Mouse (Mus musculus) intestine, postnatal 0 days (tissue): ENCODE data around the gene Dnttip1. TPM values are rescaled to one million over a fixed set of nuclear protein-coding genes. Genes with fewer than 3 reads are reported as not detected.

Experiments used
- ATAC-seq: fragments of 200-750 bp; cut with Nextera tagmentation; 2 replicates; pipeline ENCODE4 v1.8.0; 2017; ENCODE audit warnings: mild to moderate bottlenecking, moderate TSS enrichment, moderate library complexity
- H3K27ac ChIP-seq: fragments of 300-500 bp; sonication (generic); 2 replicates; pipeline ENCODE4 v1.5.1; 2014; ENCODE audit warnings: mild to moderate bottlenecking, low read depth, low read length, moderate library complexity
- H3K27me3 ChIP-seq: fragments of 300-500 bp; sonication (generic); replicated peaks from 2 replicates; pipeline ENCODE4 v1.6.1; 2014; ENCODE audit warnings: low read length, mixed read lengths; ENCODE audit not compliant: control insufficient read depth, insufficient read depth
- H3K36me3 ChIP-seq: fragments of 300-500 bp; sonication (generic); 2 replicates; pipeline ENCODE4 v1.6.1; 2014; ENCODE audit warnings: mild to moderate bottlenecking, moderate library complexity; ENCODE audit not compliant: control insufficient read depth, insufficient read depth
- H3K4me1 ChIP-seq: fragments of 300-500 bp; sonication (generic); replicated peaks from 2 replicates; pipeline ENCODE4 v1.6.1; 2014; ENCODE audit warnings: antibody characterized with exemption, low read length, mixed read lengths; ENCODE audit not compliant: control insufficient read depth, insufficient read depth
- H3K4me2 ChIP-seq: fragments of 300-500 bp; sonication (generic); replicated peaks from 2 replicates; pipeline ENCODE4 v1.6.1; 2014; ENCODE audit warnings: low read depth, mild to moderate bottlenecking, moderate library complexity
- H3K4me3 ChIP-seq: fragments of 300-500 bp; sonication (generic); 2 replicates; pipeline ENCODE4 v1.5.1; 2014; ENCODE audit warnings: low read depth, low read length
- H3K9ac ChIP-seq: fragments of 300-500 bp; sonication (generic); 2 replicates; pipeline ENCODE4 v1.6.1; 2014; ENCODE audit warnings: mild to moderate bottlenecking, low read depth, low read length
- H3K9me3 ChIP-seq: fragments of 300-500 bp; sonication (generic); 2 replicates; pipeline ENCODE4 v1.6.1; 2016; ENCODE audit warnings: mixed run types; ENCODE audit not compliant: control insufficient read depth
- CTCF ChIP-seq: sonication (generic); IDR thresholded peaks from 2 replicates; pipeline ENCODE4 v1.5.1; 2016; ENCODE audit warnings: low read depth, mild to moderate bottlenecking, control low read depth, antibody characterized with exemption, moderate library complexity
- WGBS: fragments of 180-500 bp; shearing (Covaris S2); extraction: QIAGEN DNeasy Blood & Tissue Kit; methylation state at CpG from one replicate; pipeline ENCODE4 v1.1.7; 2014; 5-methylcytosine and 5-hydroxymethylcytosine counted together
- polyA plus RNA-seq: library from polyadenylated mRNA; unstranded; fragments of >200 nt; fragmentation: Nextera tagmentation; extraction: Ambion mirVana; gene quantifications from 2 replicates; pipeline ENCODE4 v1.2.1, GENCODE M21; 2015

The Dnttip1 gene
- polyA plus RNA-seq, 1 experiment from 2014 or later: 43.3 TPM

DNA sequence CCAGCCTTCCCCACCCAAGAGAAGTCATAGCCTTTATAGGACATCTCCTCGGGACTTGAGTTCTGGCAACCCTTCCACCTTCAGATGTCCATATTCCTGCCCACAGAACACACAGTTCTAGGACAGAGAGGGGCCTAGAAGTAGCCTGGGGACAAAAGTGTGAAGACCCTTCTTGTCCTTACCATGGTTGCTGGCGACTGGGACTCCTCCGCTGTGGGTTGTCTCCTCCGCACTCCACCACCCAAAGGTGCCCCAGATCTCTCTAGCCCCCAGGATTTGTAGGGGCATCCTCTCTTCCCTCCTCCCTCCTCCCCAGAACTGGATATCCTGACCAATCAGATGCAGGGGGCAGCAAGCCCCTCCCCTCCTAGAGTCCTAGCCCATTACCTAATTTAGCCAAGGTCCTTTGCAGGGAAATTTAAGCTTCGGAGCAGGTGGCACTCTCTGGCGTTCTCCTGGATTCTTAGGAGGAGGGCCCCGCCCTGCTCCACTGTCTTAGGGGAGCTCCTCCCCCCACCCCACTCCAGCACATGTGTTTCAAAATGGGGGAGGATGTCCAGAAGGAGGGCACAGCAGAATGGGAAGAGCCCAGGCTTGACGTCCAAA lies 33.8 kb downstream of the Dnttip1 start, which contains the start of gene Tnnc2:
TSS of gene Tnnc2 (minus strand) at position 487 of the 606 bp plus-strand sequence.
- Histone ChIP-seq H3K9ac (no peak within 1 kb of the TSS), H3K9me3 (no peaks in the 10 kb centered on the region), H3K27ac (no peak within 1 kb of the TSS), H3K27me3 (no peaks in the 10 kb centered on the region), H3K4me1 (0 out of 2 replicates have a peak, but pooled peaks cover 3% of the 10 kb centered on the region), H3K4me2 (no peak within 1 kb of the TSS), H3K36me3 (no peaks in the 10 kb centered on the region), H3K4me3 (no peak within 1 kb of the TSS)
- ATAC-seq: no peak
- WGBS: 69% methylated on average over 8 of the region's 8 CpGs
- TF ChIP-seq CTCF: no peak

DNA sequence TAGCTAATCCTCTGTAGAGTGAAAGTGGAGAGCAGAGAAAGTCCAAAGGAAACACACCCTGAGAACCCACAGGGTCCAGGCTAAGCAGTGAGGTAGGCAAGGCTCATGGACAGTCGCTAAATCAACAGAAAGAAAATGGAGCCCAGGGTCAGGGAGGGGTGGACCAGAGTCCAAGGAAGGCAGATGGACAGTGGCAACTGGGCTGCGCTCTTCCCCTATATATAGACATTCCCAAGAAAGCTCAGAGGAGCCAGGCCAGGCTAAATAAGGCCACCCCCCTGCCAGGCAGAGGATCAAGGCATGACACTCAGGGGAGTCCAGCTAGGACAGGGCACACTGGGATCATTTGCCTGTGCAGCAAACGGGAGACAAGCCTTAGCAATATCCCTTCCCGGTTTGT lies 36.1 kb downstream of the Dnttip1 start:
- Histone ChIP-seq H3K27ac (no peak overlapping the region), H3K9me3 (no peaks in the 10 kb centered on the region), H3K36me3 (no peaks in the 10 kb centered on the region), H3K27me3 (no peaks in the 10 kb centered on the region), H3K4me1 (0 out of 2 replicates have a peak, but pooled peaks cover 6% of the 10 kb centered on the region), H3K4me3 (no peak overlapping the region), H3K9ac (no peak overlapping the region), H3K4me2 (no peak overlapping the region)
- no peak for TF ChIP-seq CTCF
- 74% methylated on average over 4 of the region's 4 CpGs for WGBS
- no peak for ATAC-seq

DNA sequence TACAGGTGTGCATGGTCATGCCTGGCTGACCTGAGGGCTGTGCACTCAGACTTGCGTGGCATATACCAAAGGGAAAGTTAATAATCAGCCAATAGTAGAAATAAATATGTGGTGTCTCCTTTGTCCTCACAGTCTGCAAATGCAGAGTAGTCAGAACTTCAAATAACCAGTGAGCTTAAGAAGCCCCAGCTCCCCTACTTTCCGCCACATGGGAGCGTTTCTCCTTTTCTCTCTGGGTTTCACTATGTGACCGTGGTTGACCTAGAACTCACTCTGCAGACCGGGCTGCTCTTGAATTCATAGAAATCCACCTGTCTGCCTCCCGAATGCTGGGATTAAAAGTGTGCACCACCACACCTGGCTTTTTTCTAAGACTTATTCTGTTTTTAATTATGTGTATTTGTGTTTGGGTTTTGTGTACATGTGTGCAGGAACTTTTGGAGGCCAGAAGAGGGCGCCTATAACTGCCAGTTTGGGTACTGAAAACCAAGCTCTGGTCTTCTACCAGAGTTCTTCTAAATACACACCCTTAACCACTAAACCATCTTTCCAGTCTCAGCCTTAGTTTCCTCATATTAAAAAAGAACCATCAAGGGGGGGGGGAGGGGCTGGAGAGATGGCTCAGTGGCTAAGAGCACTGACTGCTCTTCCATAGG lies 38.3 kb downstream of the Dnttip1 start:
- H3K4me3 ChIP-seq: no peak overlapping the region
- H3K27ac ChIP-seq: no peak overlapping the region
- no peaks in the 10 kb centered on the region for H3K9me3 ChIP-seq
- 0 out of 2 replicates have a peak, but pooled peaks cover 6% of the 10 kb centered on the region for H3K4me1 ChIP-seq
- H3K9ac ChIP-seq: no peak overlapping the region
- no peaks in the 10 kb centered on the region for H3K27me3 ChIP-seq
- TF ChIP-seq CTCF: peak; percentile 59
- H3K4me2 ChIP-seq: peak overlapping the region; percentile 91; the same call in 1 of the 2 replicates
- ATAC-seq: no peak
- 74% methylated on average over 7 of the region's 7 CpGs for WGBS
- H3K36me3 ChIP-seq: 0 out of 2 replicates have a peak, but pooled peaks cover 3% of the 10 kb centered on the region

DNA sequence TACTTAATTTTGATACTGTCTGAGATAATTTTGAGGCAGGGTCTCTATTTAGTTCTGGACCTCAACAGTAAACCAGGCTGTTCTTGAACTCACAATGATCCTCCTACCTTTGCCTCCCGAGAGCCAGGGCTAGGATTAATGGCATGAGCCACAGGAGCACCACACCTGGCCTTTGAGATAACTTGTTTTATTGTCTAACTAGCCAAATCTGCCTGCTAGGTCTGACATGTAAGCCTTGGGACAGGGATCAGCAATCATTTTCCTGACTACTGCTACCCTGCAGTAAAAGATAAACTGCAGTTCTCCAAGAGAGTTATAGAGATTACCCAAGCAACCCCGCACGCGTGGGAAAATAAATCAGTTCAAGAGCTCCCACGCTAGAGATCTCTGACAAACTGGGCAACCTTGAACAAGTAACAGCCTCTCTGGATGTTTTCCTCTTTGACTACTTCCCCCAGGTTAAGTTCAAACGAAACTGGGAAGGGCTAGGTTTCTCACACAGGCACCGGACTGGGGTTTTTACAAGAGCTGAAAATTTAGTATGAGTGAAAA lies 39.2 kb downstream of the Dnttip1 start:
- Histone ChIP-seq H3K27me3 (no peaks in the 10 kb centered on the region), H3K4me1 (0 out of 2 replicates have a peak, but pooled peaks cover 6% of the 10 kb centered on the region), H3K4me2 (peak overlapping the region; percentile 91), H3K27ac (peak overlapping the region; percentile 89), H3K9me3 (no peaks in the 10 kb centered on the region), H3K9ac (peak overlapping the region; percentile 83), H3K4me3 (peak overlapping the region; percentile 59), H3K36me3 (0 out of 2 replicates have a peak, but pooled peaks cover 6% of the 10 kb centered on the region)
- TF ChIP-seq CTCF: no peak
- ATAC-seq: no peak
- WGBS: 2% methylated on average over 7 of the region's 7 CpGs

DNA sequence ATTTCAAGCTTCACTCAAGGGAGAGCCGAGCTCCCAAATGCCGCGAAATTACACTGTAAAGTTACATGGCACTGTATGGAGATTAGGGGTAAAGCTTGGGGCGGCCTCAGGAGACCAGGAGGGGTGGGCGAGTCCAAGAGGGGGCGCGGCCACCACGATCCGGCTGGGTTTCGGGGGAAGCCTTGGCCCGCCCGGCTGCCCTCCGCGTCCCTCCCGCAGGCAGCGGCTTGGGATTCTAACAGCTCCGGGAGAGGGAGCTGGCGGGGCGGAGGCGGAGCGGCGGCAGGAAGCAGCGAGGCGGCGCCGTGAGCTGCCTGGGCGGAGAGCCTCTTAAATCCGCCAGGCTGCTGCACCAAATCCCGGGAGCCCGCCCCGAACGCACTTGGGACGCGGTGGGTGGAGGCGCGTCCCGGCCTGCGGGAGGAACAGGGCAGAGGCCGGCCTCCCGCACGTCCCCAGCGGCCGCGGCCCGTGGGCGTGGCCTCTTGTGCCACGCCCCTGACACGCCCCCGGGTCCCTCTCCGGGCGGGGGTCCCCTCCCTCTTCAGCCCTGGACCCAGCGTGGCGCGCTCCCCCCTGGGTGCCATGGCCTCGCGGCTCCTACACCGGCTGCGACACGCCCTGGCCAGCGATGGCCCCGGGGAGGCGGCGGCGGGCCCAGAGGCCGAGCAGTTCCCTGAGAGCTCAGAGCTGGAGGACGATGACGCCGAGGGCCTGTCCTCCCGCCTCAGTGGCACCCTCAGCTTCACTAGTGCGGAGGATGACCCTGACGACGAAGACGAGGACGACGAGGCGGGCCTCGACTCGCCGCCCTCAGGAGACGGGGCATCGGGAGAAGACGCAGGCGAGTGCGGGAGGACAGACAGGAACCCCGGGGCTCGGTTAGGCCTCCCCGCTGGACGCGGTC lies 40.0 kb downstream of the Dnttip1 start, which contains the start of gene Snx21:
TSS of gene Snx21 (plus strand) at position 343 of the 907 bp plus-strand sequence.
- H3K4me2 ChIP-seq: peak within 1 kb of the TSS; percentile 91
- peak within 1 kb of the TSS; percentile 89 for H3K27ac ChIP-seq
- under 1% methylated on average over 73 of the region's 89 CpGs for WGBS
- ATAC-seq: peak; percentile 88
- H3K27me3 ChIP-seq: no peaks in the 10 kb centered on the region
- peak; percentile 80 for TF ChIP-seq CTCF
- peak within 1 kb of the TSS; percentile 83 for H3K9ac ChIP-seq
- no peaks in the 10 kb centered on the region for H3K9me3 ChIP-seq
- 0 out of 2 replicates have a peak, but pooled peaks cover 6% of the 10 kb centered on the region for H3K4me1 ChIP-seq
- peaks cover 11% of the 10 kb centered on the region for H3K36me3 ChIP-seq
- H3K4me3 ChIP-seq: peak within 1 kb of the TSS; percentile 59
